Mouse (Mus musculus) urinary bladder, postnatal 36 days (tissue): ENCODE data around the gene Tnfaip6.

Experiments used
- DNase-seq, 2 experiments: peaks; one replicate each; pipeline ENCODE4 v3.0.0; 2022; ENCODE audit warnings: low spot score in 2 of 2, mixed read lengths in 1 of 2

The Tnfaip6 gene

GRCm38 (mm10) chr2:52053502-52053901 lies 15.7 kb downstream of the Tnfaip6 start:
- DNase-seq = no peak

- no peak for DNase-seq
Measured at GRCm38 (mm10) chr2:52055616-52056015, 17.8 kb downstream of the Tnfaip6 start.

GRCm38 (mm10) chr2:52057099-52057498 lies 19.3 kb downstream of the Tnfaip6 start:
- no peak for DNase-seq

GRCm38 (mm10) chr2:52057681-52058080 lies 19.9 kb downstream of the Tnfaip6 start:
- no peak for DNase-seq

GRCm38 (mm10) chr2:52068641-52069040 lies 30.8 kb downstream of the Tnfaip6 start:
- no peak for DNase-seq

GRCm38 (mm10) chr2:52070816-52071215 lies 33.0 kb downstream of the Tnfaip6 start:
- DNase-seq = no peak

- no peak for DNase-seq
Measured at GRCm38 (mm10) chr2:52071241-52071991, 33.6 kb downstream of the Tnfaip6 start.

GRCm38 (mm10) chr2:52072065-52072490 lies 34.3 kb downstream of the Tnfaip6 start:
- no peak for DNase-seq

GRCm38 (mm10) chr2:52072491-52073140 lies 34.8 kb downstream of the Tnfaip6 start, which contains the start of gene Rif1:
TSS of gene Rif1 (plus strand) at chr2:52072832.
- DNase-seq = peak; percentile 80 to 86

- peak; percentile 26 to 42 for DNase-seq
Measured at GRCm38 (mm10) chr2:52073141-52073904, 35.5 kb downstream of the Tnfaip6 start.

- DNase-seq = no peak
Measured at GRCm38 (mm10) chr2:52078666-52079065, 40.9 kb downstream of the Tnfaip6 start.

- DNase-seq = no peak
Measured at GRCm38 (mm10) chr2:52084013-52084412, 46.2 kb downstream of the Tnfaip6 start.

- DNase-seq = no peak
Measured at GRCm38 (mm10) chr2:52084571-52084970, 46.8 kb downstream of the Tnfaip6 start.
